Mouse (Mus musculus) forebrain, embryonic 15.5 days (tissue): ENCODE measurements at regions not wholly inside any gene's neighbourhood (a gene's known extent, or its start where the extent isn't known, plus 50 kb on each side); places are given as distances from the start of the nearest gene placed in this dataset.

Experiments used
- ATAC-seq: fragments of 200-750 bp; cut with Nextera tagmentation; replicated peaks from 2 replicates; pipeline ENCODE4 v1.8.0; 2017; ENCODE audit warnings: mild to moderate bottlenecking, moderate TSS enrichment, moderate library complexity
- H3K27ac ChIP-seq: fragments of 300-500 bp; sonication (generic); replicated peaks from 2 replicates; pipeline ENCODE4 v1.5.1; 2015; ENCODE audit warnings: mild to moderate bottlenecking, inconsistent platforms
- H3K27me3 ChIP-seq: fragments of 300-500 bp; sonication (generic); 2 replicates; pipeline ENCODE4 v1.6.1; 2015; ENCODE audit warnings: inconsistent platforms
- H3K36me3 ChIP-seq: fragments of 300-500 bp; sonication (generic); 2 replicates; pipeline ENCODE4 v1.6.1; 2015; ENCODE audit warnings: mild to moderate bottlenecking, inconsistent platforms
- H3K4me1 ChIP-seq: fragments of 300-500 bp; sonication (generic); 2 replicates; pipeline ENCODE4 v1.6.1; 2015; ENCODE audit warnings: inconsistent platforms
- H3K4me2 ChIP-seq: fragments of 300-500 bp; sonication (generic); replicated peaks from 2 replicates; pipeline ENCODE4 v1.6.1; 2015; ENCODE audit warnings: mild to moderate bottlenecking, inconsistent platforms
- H3K4me3 ChIP-seq: fragments of 300-500 bp; sonication (generic); 2 replicates; pipeline ENCODE4 v1.5.1; 2015; ENCODE audit warnings: mild to moderate bottlenecking, inconsistent platforms
- H3K9ac ChIP-seq: fragments of 300-500 bp; sonication (generic); replicated peaks from 2 replicates; pipeline ENCODE4 v1.6.1; 2015; ENCODE audit warnings: mild to moderate bottlenecking, inconsistent platforms
- H3K9me3 ChIP-seq: fragments of 300-500 bp; sonication (generic); 2 replicates; pipeline ENCODE4 v1.6.1; 2016; ENCODE audit warnings: inconsistent platforms
- WGBS: fragments of 180-500 bp; shearing (Covaris S2); methylation state at CpG from one replicate; pipeline ENCODE4 v1.1.7; 2015; ENCODE audit warnings: mixed read lengths; 5-methylcytosine and 5-hydroxymethylcytosine counted together

DNA sequence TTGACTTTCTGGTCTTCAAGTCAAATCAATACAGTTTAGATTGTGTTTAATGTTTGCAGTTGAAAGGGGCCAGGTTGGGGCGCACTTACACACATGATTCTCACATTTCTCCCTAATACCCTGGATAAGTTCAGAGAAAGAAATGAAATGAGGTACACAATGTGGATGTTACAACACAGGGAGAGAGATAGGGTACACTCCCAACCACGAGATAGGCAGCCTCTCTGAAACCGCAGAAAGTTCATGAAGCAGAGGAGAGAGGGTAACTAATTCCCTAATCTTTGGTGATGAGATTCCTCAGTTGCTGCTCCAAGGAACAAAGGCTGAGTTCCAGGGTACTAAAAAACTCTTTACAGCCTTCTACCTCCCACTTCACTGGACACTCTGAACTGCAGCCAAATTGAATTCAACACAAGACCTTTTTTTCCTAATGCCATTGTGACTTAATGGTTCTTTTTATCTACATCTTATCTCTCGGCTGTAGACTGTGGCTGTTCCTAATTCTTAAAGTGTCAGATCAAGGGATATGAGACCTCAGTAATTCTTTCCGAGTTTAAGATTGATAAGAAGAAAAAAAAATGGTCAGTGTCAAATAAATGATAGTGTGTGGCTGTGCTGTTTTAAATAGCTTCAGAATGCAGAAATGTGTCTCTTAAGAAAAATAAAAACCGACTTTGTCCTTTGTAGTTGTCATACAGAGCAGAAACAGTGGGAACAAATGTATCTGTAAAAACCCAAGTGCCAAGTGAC lies 193.8 kb upstream of the Atp2b1 start:
- WGBS = 31% methylated on average over 6 of the region's 6 CpGs

DNA sequence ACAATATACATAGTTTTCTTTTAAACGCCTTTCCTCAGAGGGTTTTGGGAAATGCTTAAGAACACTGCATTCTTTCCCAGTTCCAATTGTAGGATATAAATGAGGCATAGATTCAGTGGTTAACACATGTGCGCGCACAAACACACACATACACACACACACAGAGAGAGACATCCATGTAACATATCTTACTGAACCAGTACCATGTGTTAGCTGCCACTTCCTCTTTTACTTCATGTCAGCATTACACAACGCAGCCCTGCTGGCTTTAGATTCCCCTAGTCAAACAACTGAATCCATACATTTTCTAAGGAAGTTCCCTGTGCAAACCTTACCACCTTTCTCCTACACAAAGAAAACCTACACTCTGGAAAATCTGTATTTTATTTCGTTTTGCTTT lies 189.1 kb upstream of the Atp2b1 start:
- Histone ChIP-seq H3K4me1 (no peaks in the 10 kb centered on the region), H3K36me3 (no peaks in the 10 kb centered on the region), H3K27ac (no peak overlapping the region), H3K4me3 (no peak overlapping the region), H3K27me3 (no peaks in the 10 kb centered on the region), H3K9ac (no peak overlapping the region), H3K4me2 (no peak overlapping the region), H3K9me3 (no peaks in the 10 kb centered on the region)
- ATAC-seq = no peak
- WGBS = 90% methylated on average over 5 of the region's 5 CpGs

More for the DNA sequence above, 193.8 kb upstream of the Atp2b1 start:
- H3K27ac ChIP-seq = no peak overlapping the region
- H3K4me2 ChIP-seq = no peak overlapping the region
- H3K9ac ChIP-seq = no peak overlapping the region
- ATAC-seq = no peak
- H3K4me3 ChIP-seq = no peak overlapping the region
- no peaks in the 10 kb centered on the region for H3K9me3 ChIP-seq
- H3K36me3 ChIP-seq = no peaks in the 10 kb centered on the region
- H3K27me3 ChIP-seq = no peaks in the 10 kb centered on the region
- no peaks in the 10 kb centered on the region for H3K4me1 ChIP-seq

DNA sequence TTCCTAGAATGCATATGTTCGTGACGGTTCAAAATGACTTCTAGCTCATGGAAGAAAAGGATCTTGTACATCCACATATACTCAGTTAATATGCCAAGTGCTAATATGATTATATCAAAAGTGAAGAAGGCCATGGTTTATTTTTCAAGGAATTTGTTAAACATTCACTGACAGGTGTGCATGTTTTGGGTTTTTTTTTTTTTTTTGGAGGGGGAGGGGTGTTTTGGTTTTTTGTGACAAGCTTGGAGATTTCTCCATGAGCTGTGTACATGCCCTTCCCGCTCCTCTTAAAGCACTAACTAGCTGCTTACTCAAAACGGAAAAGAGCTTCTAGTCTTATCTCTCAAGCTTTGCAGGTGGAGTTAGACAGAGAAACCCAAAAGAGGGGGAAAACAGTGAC lies 187.1 kb upstream of the Atp2b1 start:
- no peaks in the 10 kb centered on the region for H3K36me3 ChIP-seq
- H3K27me3 ChIP-seq = no peaks in the 10 kb centered on the region
- ATAC-seq = no peak
- H3K4me1 ChIP-seq = no peaks in the 10 kb centered on the region
- no peak overlapping the region for H3K9ac ChIP-seq
- no peaks in the 10 kb centered on the region for H3K9me3 ChIP-seq
- no peak overlapping the region for H3K4me3 ChIP-seq
- no peak overlapping the region for H3K27ac ChIP-seq
- WGBS = 90% methylated on average over 4 of the region's 4 CpGs
- no peak overlapping the region for H3K4me2 ChIP-seq

DNA sequence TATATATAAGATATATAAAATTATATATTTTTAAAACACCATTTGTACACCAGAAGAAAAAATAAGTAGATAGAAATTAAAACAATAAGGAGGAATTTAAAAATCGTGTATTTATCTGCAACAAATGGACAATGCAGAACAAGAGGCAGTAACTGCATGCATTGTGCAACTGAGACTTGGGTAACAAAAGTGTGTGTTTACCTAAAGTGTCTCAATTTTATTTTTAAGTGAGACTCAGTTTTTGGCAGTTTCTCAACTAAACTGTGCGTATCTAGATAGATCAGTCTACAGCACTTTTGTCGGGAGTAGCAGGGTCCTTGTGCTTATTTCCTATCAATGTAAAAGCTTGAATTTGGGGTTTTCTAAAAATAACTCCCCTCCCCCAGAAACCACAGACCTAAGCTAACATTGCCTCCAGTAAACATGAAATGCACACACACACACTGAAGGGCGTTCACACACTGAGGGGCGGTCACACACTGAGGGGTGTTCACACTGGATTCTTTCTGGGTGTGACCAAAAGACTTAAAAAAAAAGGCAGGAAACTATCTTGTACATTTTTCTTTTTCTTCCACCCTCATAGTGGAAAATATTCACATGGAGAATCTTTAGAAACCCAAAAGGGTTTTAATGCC lies 185.7 kb upstream of the Atp2b1 start:
- no peaks in the 10 kb centered on the region for H3K9me3 ChIP-seq
- no peak overlapping the region for H3K27ac ChIP-seq
- no peak for ATAC-seq
- no peak overlapping the region for H3K4me2 ChIP-seq
- no peaks in the 10 kb centered on the region for H3K4me1 ChIP-seq
- H3K9ac ChIP-seq = no peak overlapping the region
- no peaks in the 10 kb centered on the region for H3K36me3 ChIP-seq
- 90% methylated on average over 5 of the region's 5 CpGs for WGBS
- H3K4me3 ChIP-seq = no peak overlapping the region
- H3K27me3 ChIP-seq = no peaks in the 10 kb centered on the region

DNA sequence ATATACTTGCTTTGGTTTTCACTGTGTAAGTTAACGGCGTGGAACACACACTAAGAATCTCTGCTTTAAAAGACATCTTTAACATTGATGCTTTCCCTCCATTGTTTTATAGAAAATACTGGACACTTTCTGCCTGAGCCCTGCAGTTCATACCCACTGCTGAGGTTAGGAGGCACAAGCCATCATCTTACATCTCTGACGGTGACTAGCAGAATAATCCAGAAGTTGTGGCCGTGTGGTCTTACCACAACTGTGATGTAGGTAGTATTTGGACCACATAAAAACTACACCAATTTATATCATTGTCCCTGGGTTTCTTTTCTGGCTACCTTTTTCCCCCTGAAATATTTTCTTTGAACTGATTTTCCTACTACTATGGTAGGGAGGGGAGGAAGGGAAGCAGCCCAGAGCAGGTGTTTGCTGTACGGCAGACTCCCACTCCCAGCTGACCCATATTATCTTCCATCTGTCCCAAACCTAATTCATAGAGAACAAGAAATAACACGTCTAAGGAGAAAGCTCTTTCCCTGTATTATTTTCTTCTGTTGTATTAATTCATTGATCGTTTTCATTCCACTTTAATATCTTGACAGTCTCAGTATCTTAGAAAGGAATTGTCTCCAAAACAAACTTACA lies 180.1 kb upstream of the Atp2b1 start:
- no peak overlapping the region for H3K4me2 ChIP-seq
- H3K27ac ChIP-seq = no peak overlapping the region
- H3K27me3 ChIP-seq = no peaks in the 10 kb centered on the region
- no peaks in the 10 kb centered on the region for H3K9me3 ChIP-seq
- H3K4me1 ChIP-seq = no peaks in the 10 kb centered on the region
- H3K36me3 ChIP-seq = no peaks in the 10 kb centered on the region
- WGBS = 87% methylated on average over 7 of the region's 7 CpGs
- ATAC-seq = no peak
- no peak overlapping the region for H3K9ac ChIP-seq
- H3K4me3 ChIP-seq = no peak overlapping the region

DNA sequence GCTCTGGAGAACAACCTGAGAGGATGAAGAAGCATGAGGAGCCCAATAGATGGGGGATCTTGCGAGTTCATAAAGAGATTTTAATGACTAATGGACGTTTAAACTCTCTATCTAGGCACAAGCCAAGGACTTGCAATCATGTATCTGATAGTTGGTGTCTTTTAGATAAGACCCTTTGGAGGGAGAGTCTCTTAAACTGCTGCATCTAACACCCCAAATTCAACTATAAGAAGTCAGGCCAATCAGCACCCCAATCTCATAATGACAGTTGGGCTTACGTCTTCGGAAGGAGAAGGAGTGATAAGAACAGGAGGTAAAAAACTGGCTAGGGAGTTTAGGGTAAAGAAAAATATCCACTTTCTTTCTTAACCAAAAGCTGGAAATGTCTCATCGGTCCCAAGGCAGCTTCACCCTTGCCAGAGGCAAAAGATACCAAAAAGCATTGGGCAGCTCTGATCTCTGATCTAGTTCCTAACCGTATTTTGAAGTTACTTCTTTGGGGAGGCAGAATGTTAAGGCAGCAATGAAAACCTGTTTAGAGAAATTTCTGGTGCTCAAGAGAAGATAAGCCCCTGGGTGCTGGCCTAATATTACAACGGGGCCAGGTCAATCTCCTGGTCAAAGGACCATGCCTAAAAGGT lies 173.6 kb upstream of the Atp2b1 start:
- Histone ChIP-seq H3K9me3 (no peaks in the 10 kb centered on the region), H3K4me1 (no peaks in the 10 kb centered on the region), H3K27ac (no peak overlapping the region), H3K4me3 (no peak overlapping the region), H3K36me3 (no peaks in the 10 kb centered on the region), H3K9ac (no peak overlapping the region), H3K27me3 (no peaks in the 10 kb centered on the region), H3K4me2 (no peak overlapping the region)
- ATAC-seq = no peak
- whole genome bisulfite sequencing = 92% methylated on average over 7 of the region's 7 CpGs

DNA sequence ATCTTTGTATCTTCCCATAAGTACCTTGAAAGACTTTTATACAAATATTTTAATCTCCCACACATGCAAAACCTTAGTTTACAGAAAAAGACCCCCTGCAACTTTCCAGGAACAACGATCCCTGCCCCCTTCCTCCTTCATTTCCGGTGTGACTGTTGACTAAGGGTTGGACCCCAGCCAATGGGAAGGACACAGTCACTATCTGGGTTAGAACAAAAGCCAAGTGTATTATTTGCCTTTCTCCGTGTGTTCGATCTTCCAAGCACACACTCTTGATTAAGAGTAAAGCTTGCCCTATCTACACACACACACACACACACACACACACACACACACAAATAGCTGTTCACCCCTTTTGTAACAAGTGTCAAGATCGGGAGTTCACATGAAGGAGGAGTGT lies 172.8 kb upstream of the Atp2b1 start:
- Histone ChIP-seq H3K4me3 (no peak overlapping the region), H3K27me3 (no peaks in the 10 kb centered on the region)
- 56% methylated on average over 5 of the region's 5 CpGs for WGBS

DNA sequence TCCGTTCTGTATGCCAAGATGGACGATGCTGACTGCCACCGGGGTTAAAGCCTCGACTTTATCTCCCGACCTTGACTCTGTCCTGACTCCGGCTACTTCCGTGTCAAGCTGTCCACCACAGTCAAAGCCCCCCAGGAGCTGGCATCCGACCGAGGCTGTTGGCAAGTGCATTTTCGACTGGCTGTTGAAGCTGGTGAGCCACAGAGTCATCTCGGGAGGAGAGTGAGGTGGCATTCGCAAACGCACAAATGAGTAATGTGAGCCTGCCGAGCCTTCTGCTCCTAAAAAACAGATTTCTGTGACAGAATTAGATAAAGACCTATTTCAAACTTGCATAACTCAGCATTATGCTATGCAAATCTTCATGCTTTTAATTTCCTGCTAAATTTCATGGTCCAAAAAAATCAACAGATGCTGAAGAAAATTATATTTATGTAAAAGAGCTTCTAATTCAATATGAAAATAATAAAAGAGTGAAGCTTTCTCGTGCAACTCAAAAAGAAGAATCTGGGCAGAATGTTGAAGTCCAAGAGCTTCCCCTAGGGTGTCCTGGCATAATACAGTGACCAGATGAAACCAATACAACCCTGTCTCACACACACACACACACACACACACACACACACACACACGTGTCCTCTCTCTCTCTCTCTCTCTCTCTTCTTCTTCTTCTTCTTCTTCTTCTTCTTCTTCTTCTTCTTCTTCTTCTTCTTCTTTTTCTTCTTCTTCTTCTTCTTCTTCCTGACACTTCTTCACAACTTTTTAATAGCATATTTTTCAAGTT lies 171.2 kb upstream of the Atp2b1 start:
- no peaks in the 10 kb centered on the region for H3K36me3 ChIP-seq
- no peaks in the 10 kb centered on the region for H3K9me3 ChIP-seq
- no peak overlapping the region for H3K27ac ChIP-seq
- H3K27me3 ChIP-seq = no peaks in the 10 kb centered on the region
- H3K9ac ChIP-seq = no peak overlapping the region
- no peak for ATAC-seq
- no peaks in the 10 kb centered on the region for H3K4me1 ChIP-seq
- H3K4me2 ChIP-seq = no peak overlapping the region
- H3K4me3 ChIP-seq = no peak overlapping the region
- WGBS = 84% methylated on average over 16 of the region's 16 CpGs

More for the DNA sequence above, 172.8 kb upstream of the Atp2b1 start:
- H3K4me1 ChIP-seq = no peaks in the 10 kb centered on the region
- no peak overlapping the region for H3K9ac ChIP-seq
- no peaks in the 10 kb centered on the region for H3K9me3 ChIP-seq
- H3K36me3 ChIP-seq = no peaks in the 10 kb centered on the region
- no peak overlapping the region for H3K4me2 ChIP-seq
- no peak for ATAC-seq
- no peak overlapping the region for H3K27ac ChIP-seq

DNA sequence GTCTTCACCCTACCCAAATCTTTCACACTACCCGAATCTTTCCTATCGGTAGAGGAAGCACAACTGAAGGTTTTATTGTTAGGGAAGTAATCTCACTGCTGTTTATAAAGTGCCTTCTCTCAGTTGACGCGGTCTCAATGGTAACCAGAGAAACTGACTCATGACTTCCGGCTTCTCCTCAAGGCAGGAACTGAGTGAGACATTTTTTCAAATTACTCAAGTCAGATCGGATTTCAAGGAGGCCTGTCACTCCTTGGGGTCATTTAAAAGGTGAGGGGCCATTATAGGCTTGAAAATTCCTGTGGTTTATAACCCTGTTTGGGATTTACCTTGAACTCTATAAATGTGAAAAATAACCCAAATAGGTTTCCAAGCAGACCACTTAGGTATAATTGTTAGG lies 170.0 kb upstream of the Atp2b1 start:
- Histone ChIP-seq H3K9me3 (no peaks in the 10 kb centered on the region), H3K4me1 (peaks cover 5% of the 10 kb centered on the region)
- 59% methylated on average over 6 of the region's 6 CpGs for WGBS

DNA sequence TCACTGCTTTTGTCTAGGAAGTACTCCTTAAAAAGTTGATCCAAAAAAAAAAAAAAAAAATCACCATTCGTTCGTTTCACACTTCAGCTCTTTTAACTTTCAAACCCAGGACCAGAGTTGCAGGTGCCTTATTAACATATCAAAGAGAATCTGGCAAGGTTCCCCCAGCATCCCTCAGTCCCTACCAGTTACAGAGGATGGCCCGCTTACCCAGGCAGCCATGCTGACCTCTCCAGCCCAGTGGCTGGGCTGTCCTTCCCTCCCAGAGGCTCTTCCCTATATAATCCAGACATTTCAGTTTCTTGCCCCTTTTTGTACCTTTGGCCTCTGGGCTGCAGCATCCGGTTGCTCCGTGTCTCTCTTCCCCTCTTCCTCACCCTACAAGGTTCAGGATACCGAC lies 169.5 kb upstream of the Atp2b1 start:
- no peaks in the 10 kb centered on the region for H3K27me3 ChIP-seq
- no peak for ATAC-seq
- no peaks in the 10 kb centered on the region for H3K9me3 ChIP-seq
- no peaks in the 10 kb centered on the region for H3K36me3 ChIP-seq
- H3K4me3 ChIP-seq = no peak overlapping the region
- no peak overlapping the region for H3K27ac ChIP-seq
- H3K9ac ChIP-seq = no peak overlapping the region
- 44% methylated on average over 6 of the region's 6 CpGs for WGBS
- H3K4me1 ChIP-seq = peaks cover 6% of the 10 kb centered on the region
- no peak overlapping the region for H3K4me2 ChIP-seq

More for the DNA sequence above, 170.0 kb upstream of the Atp2b1 start:
- no peak for ATAC-seq
- no peak overlapping the region for H3K4me3 ChIP-seq
- H3K9ac ChIP-seq = no peak overlapping the region
- H3K36me3 ChIP-seq = no peaks in the 10 kb centered on the region
- H3K27me3 ChIP-seq = no peaks in the 10 kb centered on the region
- H3K4me2 ChIP-seq = no peak overlapping the region
- H3K27ac ChIP-seq = no peak overlapping the region

DNA sequence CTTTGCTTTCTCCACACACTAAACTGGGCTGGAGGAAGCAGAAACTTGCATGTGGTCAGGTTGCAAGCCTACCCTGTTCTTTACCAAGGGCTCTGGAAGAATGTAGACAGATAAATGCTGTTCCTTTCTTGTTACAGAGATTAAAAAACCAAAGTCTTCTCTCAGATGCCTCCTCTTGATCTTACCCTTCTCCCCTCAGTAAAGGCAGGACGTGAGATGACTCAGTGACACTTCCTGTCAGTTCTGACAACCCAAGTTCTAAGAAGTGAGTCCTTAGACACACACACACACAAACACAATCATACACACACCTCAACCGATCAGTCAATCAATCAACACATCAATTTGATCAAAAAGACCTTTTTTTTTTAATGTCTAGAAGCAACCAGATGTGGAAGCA lies 168.8 kb upstream of the Atp2b1 start:
- H3K27ac ChIP-seq = no peak overlapping the region
- ATAC-seq = no peak
- H3K27me3 ChIP-seq = no peaks in the 10 kb centered on the region
- 85% methylated on average over 2 of the region's 2 CpGs for WGBS
- no peak overlapping the region for H3K4me3 ChIP-seq
- H3K36me3 ChIP-seq = no peaks in the 10 kb centered on the region
- no peak overlapping the region for H3K9ac ChIP-seq
- H3K4me2 ChIP-seq = no peak overlapping the region
- peaks cover 6% of the 10 kb centered on the region for H3K4me1 ChIP-seq
- no peaks in the 10 kb centered on the region for H3K9me3 ChIP-seq

DNA sequence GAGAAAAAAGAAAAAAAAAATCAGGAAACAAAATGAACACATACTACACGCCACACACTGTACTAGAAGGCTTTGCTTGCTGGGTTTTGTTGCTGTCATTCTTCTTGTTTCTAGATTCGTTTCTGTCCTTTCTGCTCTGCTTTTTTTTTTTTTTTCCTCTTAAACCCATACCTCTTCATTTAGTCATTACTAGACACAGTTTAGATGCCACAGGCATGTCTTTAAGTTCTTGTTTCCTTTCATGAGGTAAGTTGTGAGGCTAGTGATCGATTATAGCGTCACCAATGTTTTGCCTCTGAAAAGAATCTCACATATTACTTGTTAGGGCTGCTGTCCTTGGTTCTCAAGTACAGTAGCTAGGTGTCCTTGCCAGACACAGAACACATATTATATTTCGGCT lies 168.3 kb upstream of the Atp2b1 start:
- Histone ChIP-seq H3K9ac (no peak overlapping the region), H3K27ac (no peak overlapping the region), H3K4me1 (peaks cover 6% of the 10 kb centered on the region), H3K27me3 (no peaks in the 10 kb centered on the region), H3K9me3 (no peaks in the 10 kb centered on the region), H3K36me3 (no peaks in the 10 kb centered on the region), H3K4me3 (no peak overlapping the region), H3K4me2 (no peak overlapping the region)
- no peak for ATAC-seq
- 87% methylated on average over 5 of the region's 5 CpGs for WGBS
